Mouse (Mus musculus): ENCODE measurements around the gene Csrp1. TPM values are rescaled to one million over a fixed set of nuclear protein-coding genes. Genes with fewer than 3 reads are reported as not detected.

Csrp1 gene
- polyA plus RNA-seq, 1 experiment from 2014 or later, result 119 TPM

DNA sequence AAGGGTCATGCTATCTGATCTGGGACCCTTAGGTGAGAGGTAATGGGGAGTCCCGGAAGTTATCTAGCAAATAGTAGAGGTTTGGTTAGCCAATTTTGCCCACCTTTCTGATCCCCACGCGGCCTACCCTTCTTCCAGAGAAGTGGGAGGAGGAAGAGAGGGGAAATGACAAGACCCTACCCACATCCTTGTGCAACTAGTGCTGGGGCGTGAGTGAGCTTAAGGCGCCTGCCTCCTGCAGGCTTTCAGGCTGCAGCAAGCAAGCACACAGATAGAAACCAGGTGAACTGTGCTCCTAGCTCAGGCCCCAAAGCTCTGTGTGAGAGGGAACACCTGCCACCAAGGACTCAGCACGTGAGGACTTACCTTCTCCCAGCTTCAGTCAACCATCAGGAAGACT lies 31.2 kb upstream of the Csrp1 start:
- Histone ChIP-seq H3K27ac (replicated peaks; ENCODE audit: low read depth, low read length) (peak overlapping the region; percentile 82), H3K9ac (ENCODE audit: low read depth, low read length) (peak overlapping the region; percentile 78), H3K4me1 (ENCODE audit: control insufficient read depth, insufficient read depth, low read length) (peaks cover 17% of the 10 kb centered on the region), H3K27me3 (replicated peaks; ENCODE audit: control insufficient read depth, insufficient read depth, low read length) (no peaks in the 10 kb centered on the region), H3K36me3 (ENCODE audit: control insufficient read depth, insufficient read depth, low read length) (no peaks in the 10 kb centered on the region), H3K4me3 (ENCODE audit: low read depth, low read length) (peak overlapping the region; percentile 76), H3K9me3 (ENCODE audit: control insufficient read depth, low read length) (no peaks in the 10 kb centered on the region), H3K4me2 (ENCODE audit: low read depth, low read length) (peak overlapping the region; percentile 91)
- 16% methylated on average over 6 of the region's 6 CpGs for WGBS
- DNase-seq (ENCODE audit: low spot score) (no peak), ATAC-seq (ENCODE audit: low read depth) (no peak)

GRCm38 (mm10) chr1:135690784-135691416 lies 29.0 kb upstream of the Csrp1 start:
- H3K9me3 ChIP-seq (ENCODE audit: control insufficient read depth, low read length), result no peaks in the 10 kb centered on the region
- no peak for DNase-seq (ENCODE audit: low spot score)
- H3K27ac ChIP-seq (replicated peaks; ENCODE audit: low read depth, low read length), result no peak overlapping the region
- H3K4me2 ChIP-seq (ENCODE audit: low read depth, low read length), result no peak overlapping the region
- no peak overlapping the region for H3K9ac ChIP-seq (ENCODE audit: low read depth, low read length)
- whole genome bisulfite sequencing, result 71% methylated on average over 6 of the region's 6 CpGs
- no peaks in the 10 kb centered on the region for H3K27me3 ChIP-seq (replicated peaks; ENCODE audit: control insufficient read depth, insufficient read depth, low read length)
- ATAC-seq (ENCODE audit: low read depth), result no peak
- H3K36me3 ChIP-seq (ENCODE audit: control insufficient read depth, insufficient read depth, low read length), result no peaks in the 10 kb centered on the region
- H3K4me1 ChIP-seq (ENCODE audit: control insufficient read depth, insufficient read depth, low read length), result peaks cover 13% of the 10 kb centered on the region
- no peak overlapping the region for H3K4me3 ChIP-seq (ENCODE audit: low read depth, low read length)

DNA sequence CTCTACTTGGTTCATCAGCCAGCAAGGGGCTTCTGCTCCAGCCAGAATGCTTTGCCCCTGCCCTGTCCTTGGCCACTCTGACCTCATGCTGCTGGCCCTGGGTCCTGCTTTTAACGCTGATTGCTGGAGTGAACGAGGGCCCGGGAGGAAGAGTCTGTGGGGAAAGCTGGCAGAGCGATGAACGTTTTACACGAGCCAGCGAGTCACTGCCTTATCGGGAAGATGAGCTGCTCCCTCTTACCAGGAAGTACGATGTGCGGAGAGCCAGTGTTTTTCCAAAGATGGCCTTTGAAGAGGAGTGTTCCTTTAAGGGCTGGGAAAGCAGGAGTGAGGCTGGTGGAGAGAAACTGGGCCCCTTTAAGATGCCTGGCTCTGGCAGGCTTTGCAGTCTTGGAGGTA lies 28.4 kb upstream of the Csrp1 start:
- WGBS, result 51% methylated on average over 10 of the region's 10 CpGs
- ATAC-seq (ENCODE audit: low read depth), result no peak
- H3K27ac ChIP-seq (replicated peaks; ENCODE audit: low read depth, low read length), result no peak overlapping the region
- no peaks in the 10 kb centered on the region for H3K9me3 ChIP-seq (ENCODE audit: control insufficient read depth, low read length)
- H3K4me2 ChIP-seq (ENCODE audit: low read depth, low read length), result no peak overlapping the region
- peaks cover 7% of the 10 kb centered on the region for H3K4me1 ChIP-seq (ENCODE audit: control insufficient read depth, insufficient read depth, low read length)
- H3K27me3 ChIP-seq (replicated peaks; ENCODE audit: control insufficient read depth, insufficient read depth, low read length), result no peaks in the 10 kb centered on the region
- no peak overlapping the region for H3K9ac ChIP-seq (ENCODE audit: low read depth, low read length)
- H3K4me3 ChIP-seq (ENCODE audit: low read depth, low read length), result no peak overlapping the region
- DNase-seq (ENCODE audit: low spot score), result no peak
- no peaks in the 10 kb centered on the region for H3K36me3 ChIP-seq (ENCODE audit: control insufficient read depth, insufficient read depth, low read length)

DNA sequence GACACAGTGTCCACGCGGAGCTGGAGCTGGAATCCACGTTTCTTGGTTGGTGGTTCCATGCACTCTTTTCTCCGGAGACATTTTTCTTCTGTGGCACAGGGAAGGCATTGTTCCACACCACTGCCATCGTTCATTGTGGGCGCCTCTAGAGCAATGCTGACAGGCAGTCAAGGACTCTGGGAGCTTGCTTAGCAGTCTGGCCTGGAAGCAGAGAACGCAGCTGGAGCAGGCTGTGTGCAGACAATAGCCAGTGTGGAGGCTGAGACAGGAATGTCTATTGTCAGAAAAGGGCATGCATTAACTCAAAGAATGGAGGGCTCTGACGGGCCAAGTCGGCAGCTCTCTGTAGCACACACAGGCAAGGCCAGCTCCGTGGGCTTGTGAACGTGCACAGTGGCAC lies 25.7 kb upstream of the Csrp1 start:
- WGBS, result 67% methylated on average over 11 of the region's 11 CpGs

GRCm38 (mm10) chr1:135697462-135697861 lies 22.4 kb upstream of the Csrp1 start:
- Histone ChIP-seq H3K4me3 (ENCODE audit: low read depth, low read length) (no peak overlapping the region), H3K36me3 (ENCODE audit: control insufficient read depth, insufficient read depth, low read length) (no peaks in the 10 kb centered on the region), H3K4me1 (ENCODE audit: control insufficient read depth, insufficient read depth, low read length) (peaks cover 21% of the 10 kb centered on the region), H3K27me3 (replicated peaks; ENCODE audit: control insufficient read depth, insufficient read depth, low read length) (no peaks in the 10 kb centered on the region; the same call in 1 of the 2 replicates), H3K9me3 (ENCODE audit: control insufficient read depth, low read length) (no peaks in the 10 kb centered on the region), H3K4me2 (ENCODE audit: low read depth, low read length) (no peak overlapping the region), H3K27ac (replicated peaks; ENCODE audit: low read depth, low read length) (no peak overlapping the region), H3K9ac (ENCODE audit: low read depth, low read length) (no peak overlapping the region)
- DNase-seq (ENCODE audit: low spot score) (no peak), ATAC-seq (ENCODE audit: low read depth) (no peak)
- WGBS, result 73% methylated on average over 4 of the region's 4 CpGs

More for the DNA sequence above, 25.7 kb upstream of the Csrp1 start:
- no peak for ATAC-seq (ENCODE audit: low read depth)
- Histone ChIP-seq H3K9me3 (ENCODE audit: control insufficient read depth, low read length) (no peaks in the 10 kb centered on the region), H3K9ac (ENCODE audit: low read depth, low read length) (no peak overlapping the region), H3K4me3 (ENCODE audit: low read depth, low read length) (no peak overlapping the region), H3K36me3 (ENCODE audit: control insufficient read depth, insufficient read depth, low read length) (no peaks in the 10 kb centered on the region), H3K27me3 (replicated peaks; ENCODE audit: control insufficient read depth, insufficient read depth, low read length) (no peaks in the 10 kb centered on the region; the same call in 1 of the 2 replicates), H3K4me1 (ENCODE audit: control insufficient read depth, insufficient read depth, low read length) (peaks cover 19% of the 10 kb centered on the region), H3K27ac (replicated peaks; ENCODE audit: low read depth, low read length) (no peak overlapping the region), H3K4me2 (ENCODE audit: low read depth, low read length) (no peak overlapping the region)
- DNase-seq (ENCODE audit: low spot score), result no peak

DNA sequence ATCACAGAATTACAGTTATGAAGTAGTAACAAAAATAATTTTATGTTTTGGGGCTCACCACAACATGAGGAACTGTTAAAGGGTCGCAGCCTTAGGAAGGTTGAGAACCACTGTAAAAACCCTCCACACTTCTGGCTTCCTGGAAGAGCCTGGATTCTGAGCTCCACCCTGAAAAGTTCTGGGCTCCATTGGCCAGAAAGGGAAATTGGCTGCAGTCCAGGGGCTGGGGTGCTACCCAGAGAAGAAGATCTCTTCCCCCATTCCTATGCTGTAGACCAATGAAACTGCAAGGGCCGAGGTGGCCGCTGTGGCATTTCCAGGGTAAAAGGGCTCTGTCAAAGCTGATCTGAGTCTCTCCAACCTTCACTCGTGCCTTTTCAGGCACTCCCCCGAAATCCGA lies 21.8 kb upstream of the Csrp1 start:
- 23% methylated on average over 6 of the region's 6 CpGs for WGBS
- ATAC-seq (ENCODE audit: low read depth) (no peak; the same call in 1 of the 2 replicates), DNase-seq (ENCODE audit: low spot score) (no peak)
- H3K9me3 ChIP-seq (ENCODE audit: control insufficient read depth, low read length), result no peaks in the 10 kb centered on the region
- no peaks in the 10 kb centered on the region for H3K36me3 ChIP-seq (ENCODE audit: control insufficient read depth, insufficient read depth, low read length)
- no peaks in the 10 kb centered on the region; the same call in 1 of the 2 replicates for H3K27me3 ChIP-seq (replicated peaks; ENCODE audit: control insufficient read depth, insufficient read depth, low read length)
- peak overlapping the region; percentile 35; the same call in 1 of the 2 replicates for H3K4me3 ChIP-seq (ENCODE audit: low read depth, low read length)
- H3K27ac ChIP-seq (replicated peaks; ENCODE audit: low read depth, low read length), result peak overlapping the region; percentile 71
- H3K9ac ChIP-seq (ENCODE audit: low read depth, low read length), result 0 out of 2 replicates have a peak overlapping the region, but pooled peaks have one; percentile 16
- peak overlapping the region; percentile 68 for H3K4me2 ChIP-seq (ENCODE audit: low read depth, low read length)
- peaks cover 21% of the 10 kb centered on the region for H3K4me1 ChIP-seq (ENCODE audit: control insufficient read depth, insufficient read depth, low read length)

- Histone ChIP-seq H3K27me3 (replicated peaks; ENCODE audit: control insufficient read depth, insufficient read depth, low read length) (no peaks in the 10 kb centered on the region; the same call in 1 of the 2 replicates), H3K4me3 (ENCODE audit: low read depth, low read length) (peak overlapping the region; percentile 35), H3K36me3 (ENCODE audit: control insufficient read depth, insufficient read depth, low read length) (no peaks in the 10 kb centered on the region), H3K9me3 (ENCODE audit: control insufficient read depth, low read length) (no peaks in the 10 kb centered on the region), H3K27ac (replicated peaks; ENCODE audit: low read depth, low read length) (peak overlapping the region; percentile 71), H3K4me1 (ENCODE audit: control insufficient read depth, insufficient read depth, low read length) (peaks cover 21% of the 10 kb centered on the region), H3K9ac (ENCODE audit: low read depth, low read length) (peak overlapping the region; percentile 50), H3K4me2 (ENCODE audit: low read depth, low read length) (peak overlapping the region; percentile 68)
- DNase-seq (ENCODE audit: low spot score) (peak; percentile 91), ATAC-seq (ENCODE audit: low read depth) (peak; percentile 79)
- 3% methylated on average over 11 of the region's 11 CpGs for WGBS
Measured at GRCm38 (mm10) chr1:135698451-135698921, 21.4 kb upstream of the Csrp1 start.

DNA sequence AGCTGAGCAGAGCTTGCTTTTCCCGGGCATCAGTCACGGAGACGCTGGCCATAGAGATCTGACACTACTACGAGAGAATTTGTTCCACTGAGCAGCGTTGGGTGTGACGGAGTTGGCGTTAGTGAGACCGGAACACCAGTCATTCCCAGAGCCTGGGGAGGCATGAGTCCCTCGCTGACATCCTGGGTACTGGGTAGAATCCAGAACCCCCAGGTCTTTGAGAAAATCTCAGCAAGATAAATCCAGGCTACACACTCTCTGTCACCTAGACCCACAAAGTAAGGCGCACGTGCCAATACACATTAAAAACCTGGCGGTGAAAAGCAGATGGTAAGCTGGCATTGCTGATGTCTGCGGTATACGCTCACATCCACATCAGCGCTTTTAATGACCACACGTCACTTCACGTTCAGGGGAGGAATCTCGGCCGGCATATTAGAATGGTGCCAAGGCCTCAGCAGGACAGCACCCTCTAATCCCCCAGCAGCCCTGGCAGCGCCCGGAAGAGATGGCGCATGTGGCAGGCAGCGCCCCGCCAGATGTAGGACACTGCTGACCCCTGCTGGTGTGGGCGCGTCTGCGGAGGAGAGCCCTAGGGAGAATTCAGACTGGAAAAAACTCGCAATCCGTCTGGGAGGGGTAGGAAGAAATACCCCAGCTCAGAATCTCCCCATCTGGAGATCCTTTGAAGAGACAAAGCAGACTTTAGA lies 20.7 kb upstream of the Csrp1 start:
- Histone ChIP-seq H3K27me3 (replicated peaks; ENCODE audit: control insufficient read depth, insufficient read depth, low read length) (no peaks in the 10 kb centered on the region; the same call in 1 of the 2 replicates), H3K4me2 (ENCODE audit: low read depth, low read length) (peak overlapping the region; percentile 68), H3K9ac (ENCODE audit: low read depth, low read length) (peak overlapping the region; percentile 50), H3K36me3 (ENCODE audit: control insufficient read depth, insufficient read depth, low read length) (no peaks in the 10 kb centered on the region), H3K27ac (replicated peaks; ENCODE audit: low read depth, low read length) (peak overlapping the region; percentile 71), H3K4me3 (ENCODE audit: low read depth, low read length) (peak overlapping the region; percentile 35), H3K4me1 (ENCODE audit: control insufficient read depth, insufficient read depth, low read length) (peaks cover 21% of the 10 kb centered on the region), H3K9me3 (ENCODE audit: control insufficient read depth, low read length) (no peaks in the 10 kb centered on the region)
- DNase-seq (ENCODE audit: low spot score) (peak; percentile 87), ATAC-seq (ENCODE audit: low read depth) (peak; percentile 56)
- WGBS, result under 1% methylated on average over 29 of the region's 29 CpGs
